Mouse (Mus musculus) right cerebral cortex, postnatal 25 days (tissue): ENCODE measurements around the gene Arhgef3.

Source experiments
- DNase-seq: peaks from one replicate; pipeline ENCODE4 v3.0.0; 2022

Arhgef3 gene

DNA sequence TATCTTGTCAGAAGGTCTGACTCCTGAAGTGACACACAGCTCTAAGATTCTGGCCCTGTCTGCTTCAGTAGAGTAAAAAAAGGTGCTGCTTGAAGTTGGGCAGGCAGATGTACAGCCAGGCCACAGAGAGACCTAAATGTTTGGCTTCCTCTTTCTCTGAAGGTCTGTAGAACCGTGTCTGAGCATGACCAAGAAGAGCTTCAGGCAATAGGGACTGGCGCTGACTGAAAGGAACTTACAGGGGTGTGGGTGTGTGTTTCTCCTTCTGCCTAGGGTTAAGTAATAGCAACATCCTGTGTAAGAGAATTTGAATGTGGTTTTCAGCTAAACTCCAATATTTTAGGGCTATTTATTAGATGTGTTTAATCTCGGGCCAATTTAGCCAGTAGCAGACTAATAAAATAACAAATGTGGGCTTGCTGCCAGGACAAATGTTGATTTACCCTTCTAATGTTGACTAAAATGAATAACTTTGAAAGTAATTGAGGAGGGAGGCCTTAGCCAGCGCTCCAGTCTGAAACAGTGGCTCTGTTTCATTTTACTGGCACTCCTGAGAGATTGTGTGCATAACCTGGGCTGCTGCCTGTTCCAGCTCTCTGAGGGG, 236.9 kb downstream of the Arhgef3 start:
- no peak for DNase-seq

DNA sequence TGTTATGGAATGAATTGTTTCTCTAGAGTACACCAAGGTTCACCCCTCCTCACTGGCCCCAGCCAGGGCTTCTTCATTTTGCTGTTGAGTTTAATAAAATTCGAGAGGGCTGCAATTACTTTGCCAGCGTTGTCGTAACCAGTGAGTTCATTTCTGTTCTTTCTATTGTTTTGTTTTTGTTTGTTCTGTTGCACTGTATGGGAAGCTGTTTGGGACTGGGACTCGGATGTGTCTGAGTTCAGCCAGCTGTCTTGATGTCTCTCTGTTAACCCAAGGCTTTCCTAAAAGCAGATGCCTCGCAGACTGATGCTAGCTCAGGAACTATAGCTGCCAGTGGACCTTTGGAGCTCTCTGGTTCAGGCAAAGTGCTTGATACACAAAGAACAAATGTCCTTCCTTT, 237.8 kb downstream of the Arhgef3 start:
- no peak for DNase-seq

GRCm38 (mm10) chr14:27355151-27355550, 240.5 kb downstream of the Arhgef3 start:
- no peak for DNase-seq

DNA sequence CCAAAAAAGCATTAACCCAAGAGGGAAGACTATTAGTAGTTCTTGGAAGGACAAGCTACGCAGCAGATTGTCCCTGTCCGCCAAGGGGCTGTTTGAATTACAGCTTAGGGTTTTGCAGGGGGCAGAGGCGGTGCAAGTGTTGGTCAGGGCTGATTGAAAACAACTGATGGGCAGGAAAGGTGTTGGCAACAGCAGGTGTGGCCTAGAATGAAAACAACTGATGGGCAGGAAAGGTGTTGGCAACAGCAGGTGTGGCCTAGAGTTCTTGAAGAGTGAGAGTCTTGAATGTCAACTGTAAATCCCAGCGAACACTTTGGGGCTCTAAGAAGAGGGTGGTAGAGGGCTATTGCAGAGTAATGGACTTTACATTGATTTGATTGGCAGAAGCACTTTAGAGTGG, 241.2 kb downstream of the Arhgef3 start:
- DNase-seq: no peak

- DNase-seq: no peak
Measured at GRCm38 (mm10) chr14:27357139-27357538, 242.4 kb downstream of the Arhgef3 start.

- no peak for DNase-seq
Measured at GRCm38 (mm10) chr14:27358202-27358601, 243.5 kb downstream of the Arhgef3 start.

- DNase-seq: no peak
Measured at GRCm38 (mm10) chr14:27360849-27361248, 246.2 kb downstream of the Arhgef3 start.

DNA sequence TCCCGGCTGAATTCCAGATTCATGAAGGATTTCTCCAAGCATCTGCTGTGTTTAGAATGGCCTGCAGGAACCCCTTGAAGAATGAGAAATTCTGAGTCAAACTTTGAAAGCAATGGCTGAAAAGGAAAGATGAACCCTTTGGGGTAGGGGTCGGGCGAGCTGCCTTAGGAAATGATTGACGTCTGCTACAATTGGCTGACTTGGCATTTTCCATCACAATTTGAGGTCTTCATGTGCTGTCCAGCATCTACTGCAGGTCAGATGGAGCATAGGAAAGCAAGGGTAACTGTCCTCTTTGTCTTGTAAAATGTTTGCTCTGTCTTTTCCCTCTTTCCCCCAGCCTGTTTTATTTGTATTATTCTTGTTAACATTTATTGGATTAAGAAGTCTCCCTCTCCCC, 246.8 kb downstream of the Arhgef3 start:
- DNase-seq: no peak

DNA sequence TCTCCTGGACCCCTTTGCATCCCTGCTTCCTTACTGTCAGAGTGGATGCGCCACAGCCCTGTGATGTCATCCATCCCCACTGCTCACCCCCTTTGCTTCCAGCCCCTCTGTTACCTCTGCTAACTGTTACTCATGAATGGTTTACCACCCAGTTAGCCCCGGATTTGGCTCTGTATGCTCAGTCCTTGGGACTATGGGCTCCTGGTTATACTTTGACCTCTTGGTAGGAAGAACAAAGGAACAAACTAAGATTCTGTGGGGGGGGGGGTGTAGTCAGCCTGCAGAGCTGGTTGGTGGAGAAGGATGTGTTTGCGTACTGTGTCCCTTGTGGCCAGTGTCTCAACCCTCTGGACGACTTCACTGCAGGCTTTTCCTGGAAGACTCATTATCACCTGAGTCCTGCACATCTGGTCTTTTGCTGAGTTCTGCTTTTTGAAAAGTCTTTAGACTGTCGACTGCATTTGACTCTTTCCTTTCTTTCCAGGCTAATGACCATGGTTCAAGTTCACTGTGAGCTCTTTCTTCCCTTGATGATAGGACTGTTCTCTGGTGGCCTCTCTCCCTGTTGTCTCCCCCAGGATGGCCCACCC, 250.1 kb downstream of the Arhgef3 start:
- DNase-seq: no peak

- DNase-seq: no peak
Measured at GRCm38 (mm10) chr14:27367117-27367711, 252.5 kb downstream of the Arhgef3 start.

DNA sequence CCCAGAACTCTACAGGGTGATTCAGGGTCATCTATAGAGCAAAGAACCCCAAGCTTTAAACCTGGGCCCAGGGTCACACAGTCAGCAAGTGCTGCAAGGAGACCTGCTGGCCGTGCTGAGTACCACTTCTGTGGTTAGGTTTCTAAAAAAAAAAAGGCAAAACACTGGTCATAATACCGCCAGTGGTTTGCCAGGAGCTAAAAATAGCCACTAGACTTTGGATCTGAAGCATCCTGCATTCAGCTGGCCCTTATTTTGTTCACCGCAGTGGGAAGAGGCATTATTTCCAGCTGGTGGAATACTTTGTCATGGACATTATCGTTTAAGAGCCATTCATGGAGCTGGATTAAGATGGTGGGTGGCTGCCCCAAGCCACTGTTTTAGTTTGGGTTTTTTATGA, 253.9 kb downstream of the Arhgef3 start:
- no peak for DNase-seq

GRCm38 (mm10) chr14:27369503-27369902, 254.8 kb downstream of the Arhgef3 start:
- no peak for DNase-seq

DNA sequence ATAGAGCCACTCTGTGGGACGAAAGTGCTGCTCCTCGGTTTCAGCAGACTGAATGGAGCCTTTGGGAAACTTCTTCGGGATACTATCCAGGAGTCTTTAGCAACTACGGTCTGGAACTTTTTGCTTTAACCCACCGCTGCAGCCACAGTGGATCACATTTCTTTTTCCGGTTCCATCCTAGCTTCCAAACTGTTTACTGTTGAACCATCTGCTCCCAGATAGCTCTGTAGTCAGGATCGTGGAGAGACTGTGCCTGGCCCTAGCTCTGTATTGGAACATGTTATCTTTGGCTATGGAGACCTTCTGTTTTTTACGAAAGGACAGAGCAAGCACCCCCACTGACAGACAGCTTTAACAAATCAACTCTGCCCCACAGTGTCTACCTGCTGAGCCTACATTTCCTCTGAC, 257.0 kb downstream of the Arhgef3 start:
- no peak for DNase-seq

- no peak for DNase-seq
Measured at GRCm38 (mm10) chr14:27373498-27373897, 258.8 kb downstream of the Arhgef3 start.

DNA sequence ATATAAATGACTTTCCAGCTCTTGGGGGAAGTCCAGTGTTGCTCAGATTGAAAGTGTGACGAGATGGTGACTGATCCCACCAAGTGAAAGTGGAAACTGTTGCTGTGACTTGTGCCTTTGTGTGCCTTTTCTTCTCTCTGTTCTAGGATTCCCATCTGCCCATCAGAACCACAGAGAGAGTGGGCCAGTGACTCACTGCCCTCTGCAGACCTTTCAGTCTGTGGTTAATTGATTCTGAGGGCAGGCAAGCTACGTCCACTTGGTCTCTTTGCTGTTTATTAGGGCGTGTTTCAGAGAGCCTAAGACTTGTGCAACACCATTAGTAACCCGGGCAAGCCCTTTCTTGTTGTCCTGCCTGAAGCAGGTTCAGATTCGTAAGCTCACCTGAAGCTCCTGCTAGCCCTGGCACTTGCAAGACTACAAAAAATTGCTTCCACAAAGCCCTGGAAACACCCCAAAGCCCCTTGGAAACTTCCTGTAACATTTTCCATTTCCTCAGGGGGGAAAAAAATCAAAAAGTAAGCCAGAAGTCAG, 261.5 kb downstream of the Arhgef3 start:
- no peak for DNase-seq

- no peak for DNase-seq
Measured at GRCm38 (mm10) chr14:27378669-27379068, 264.0 kb downstream of the Arhgef3 start.

GRCm38 (mm10) chr14:27379404-27379803, 264.7 kb downstream of the Arhgef3 start:
- DNase-seq: no peak

DNA sequence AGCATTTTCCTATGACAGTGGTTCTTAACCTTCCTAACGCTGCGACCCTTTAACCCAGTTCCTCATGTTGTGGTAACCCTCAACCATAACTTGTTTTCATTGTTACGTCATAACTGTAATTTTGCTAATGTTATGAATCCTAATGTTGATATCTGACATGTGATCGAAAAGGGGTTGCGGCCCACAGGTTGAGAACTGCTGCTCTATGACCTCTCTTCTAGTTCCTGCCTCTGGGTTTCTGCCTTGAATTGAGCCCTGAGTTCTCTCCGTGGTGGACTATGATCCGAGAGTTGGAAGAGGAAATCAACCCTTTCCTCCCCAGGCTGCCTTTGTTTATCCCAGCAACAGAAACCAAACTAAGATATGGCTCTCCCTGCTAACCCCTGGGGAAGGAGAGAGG, 266.8 kb downstream of the Arhgef3 start:
- DNase-seq: no peak

DNA sequence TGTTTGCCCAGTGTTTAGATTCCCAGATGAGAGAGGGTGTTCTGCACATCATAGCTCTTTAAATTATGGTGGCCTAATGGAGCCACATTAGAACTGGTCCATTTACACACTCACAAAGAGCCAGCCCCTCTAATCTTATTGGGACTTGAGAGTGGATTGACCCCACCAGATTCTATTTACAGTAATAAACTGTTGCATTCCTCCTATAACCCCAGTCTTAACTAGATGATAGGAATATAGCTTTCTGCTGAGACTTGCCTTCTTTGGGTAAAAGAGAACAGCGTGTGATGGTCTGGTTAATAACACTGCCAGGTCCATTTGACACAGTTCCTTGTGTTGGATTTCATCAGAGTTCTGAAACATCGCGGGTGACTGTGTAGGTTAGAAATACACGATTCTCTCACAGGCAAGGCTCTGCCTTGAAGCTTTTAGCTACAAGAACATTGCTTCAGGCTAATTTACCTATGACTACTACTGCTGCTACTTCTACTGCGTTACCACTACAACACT, 268.7 kb downstream of the Arhgef3 start:
- DNase-seq: no peak

DNA sequence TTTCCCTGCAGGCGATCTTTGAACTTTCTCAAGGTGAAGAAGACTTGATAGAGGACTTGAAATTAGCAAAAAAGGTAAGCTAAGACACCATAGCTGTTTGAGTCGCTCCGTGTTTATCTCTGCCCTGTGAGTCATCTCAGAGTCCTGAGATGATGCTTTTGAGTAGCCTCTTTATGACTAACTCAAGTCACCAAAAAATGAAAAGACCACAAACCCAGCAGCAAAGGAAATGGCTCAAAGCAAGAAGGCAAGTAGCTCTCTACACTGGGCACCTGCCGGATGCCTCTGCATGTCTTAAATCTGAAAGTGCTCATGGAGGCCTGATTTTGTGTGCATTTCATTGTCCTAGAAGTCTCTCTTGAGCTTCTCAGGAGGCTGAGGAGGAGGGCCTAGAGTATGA, 269.4 kb downstream of the Arhgef3 start:
- DNase-seq: no peak

DNA sequence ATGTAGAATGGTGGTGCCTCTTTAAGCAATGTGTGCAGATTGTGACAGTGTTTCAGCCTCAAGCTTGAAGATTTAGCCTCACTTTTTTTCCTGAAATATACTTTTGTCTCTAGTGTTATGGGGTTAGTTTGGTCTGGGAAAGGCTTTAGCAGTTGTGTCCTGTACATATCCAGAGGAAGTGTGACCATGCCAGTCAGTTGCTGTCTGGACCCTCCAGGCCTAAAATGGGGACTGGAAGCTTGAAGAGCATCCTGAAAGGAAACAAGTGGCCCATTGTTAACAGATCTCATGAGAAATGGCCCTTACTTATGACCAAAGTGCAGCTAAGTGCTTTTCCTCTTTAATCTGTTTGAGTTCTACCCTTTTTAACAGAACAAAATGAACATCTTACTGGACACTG, 273.9 kb downstream of the Arhgef3 start:
- DNase-seq: no peak

DNA sequence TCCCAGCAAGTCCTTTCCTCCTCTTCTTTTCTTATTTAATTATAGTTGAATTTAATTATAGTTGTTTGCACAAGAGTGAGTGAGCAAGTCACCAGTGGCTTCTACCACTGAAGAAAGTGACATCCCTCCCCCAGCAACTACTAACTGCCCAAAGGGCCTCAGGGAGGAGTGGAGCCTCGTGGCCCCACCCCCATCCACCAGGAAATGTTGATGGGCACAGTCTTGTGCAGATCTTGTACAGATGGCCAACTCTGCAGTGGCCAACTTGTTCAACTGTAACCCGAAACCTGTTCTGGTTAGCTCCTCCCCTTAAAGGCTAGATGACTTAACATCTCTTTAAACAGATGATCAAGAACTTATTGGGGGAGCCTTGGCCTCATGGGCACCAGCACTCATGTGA, 275.0 kb downstream of the Arhgef3 start:
- DNase-seq: no peak

- DNase-seq: no peak
Measured at GRCm38 (mm10) chr14:27390663-27391062, 276.0 kb downstream of the Arhgef3 start.

GRCm38 (mm10) chr14:27391776-27392308, 277.1 kb downstream of the Arhgef3 start:
- DNase-seq: no peak
